Mouse (Mus musculus) gastrocnemius, adult 2 months (tissue): ENCODE results near the gene Ltf. TPM values are rescaled to one million over a fixed set of nuclear protein-coding genes. Genes with fewer than 3 reads are reported as not detected.

Source experiments
- DNase-seq: peaks from one replicate; pipeline ENCODE4 v3.0.0; 2022
- H3K27ac ChIP-seq: fragments of 200-600 bp; 2 replicates; pipeline ENCODE4 v1.8.1; 2022; ENCODE audit warnings: mild to moderate bottlenecking
- H3K4me3 ChIP-seq: fragments of 200-600 bp; 2 replicates; pipeline ENCODE4 v1.8.1; 2022; ENCODE audit warnings: mild to moderate bottlenecking, moderate library complexity
- CTCF ChIP-seq: fragments of 200-600 bp; IDR thresholded peaks from 2 replicates; pipeline ENCODE4 v1.8.1; 2022; ENCODE audit warnings: antibody characterized with exemption, mild to moderate bottlenecking, moderate library complexity
- intact Hi-C: fragments of 180-260 bp; cut with DNase I; formaldehyde crosslinking; loops from one replicate; pipeline ENCODE4 v1.15.1; 2025
- long read RNA-seq, 2 experiments: library from polyadenylated mRNA; stranded (forward); transcript quantifications; one replicate each; pipeline ENCODE4 v2.0.0; 2021
- total RNA-seq, 2 experiments: library from RNA; stranded (reverse); gene quantifications; 2 replicates each; pipeline ENCODE4 v1.2.3; 2021

Gene Ltf
- not detected for total RNA-seq
- long read RNA-seq, experiment 1, result 0 reads
- long read RNA-seq, experiment 2, result 0 reads

GRCm38 (mm10) chr9:111019022-111019421 lies at the start of gene Ltf:
TSS of gene Ltf (plus strand) at chr9:111019271.
- no peak within 1 kb of the TSS for H3K4me3 ChIP-seq
- no peak for DNase-seq
- H3K27ac ChIP-seq, result no peak within 1 kb of the TSS
- intact Hi-C loops, result no loop called here
- TF ChIP-seq CTCF, result no peak

GRCm38 (mm10) chr9:110979411-110979810 lies 39.7 kb upstream of the Ltf start:
- intact Hi-C loops, result no loop called here
- H3K4me3 ChIP-seq, result no peak overlapping the region
- no peak for DNase-seq
- TF ChIP-seq CTCF, result no peak
- H3K27ac ChIP-seq, result no peak overlapping the region

- DNase-seq, result no peak
- Histone ChIP-seq H3K4me3 (no peak overlapping the region), H3K27ac (no peak overlapping the region)
- no peak for TF ChIP-seq CTCF
- intact Hi-C loops, result no loop called here
Measured at GRCm38 (mm10) chr9:110982351-110982750, 36.7 kb upstream of the Ltf start.

GRCm38 (mm10) chr9:110984096-110984495 lies 35.0 kb upstream of the Ltf start:
- no peak for DNase-seq
- intact Hi-C loops, result no loop called here
- Histone ChIP-seq H3K27ac (no peak overlapping the region), H3K4me3 (no peak overlapping the region)
- TF ChIP-seq CTCF, result no peak

- no peak for DNase-seq
- intact Hi-C loops, result no loop called here
- no peak overlapping the region for H3K27ac ChIP-seq
- TF ChIP-seq CTCF, result no peak
- H3K4me3 ChIP-seq, result no peak overlapping the region
Measured at GRCm38 (mm10) chr9:110985541-110985940, 33.5 kb upstream of the Ltf start.

- Histone ChIP-seq H3K27ac (no peak overlapping the region), H3K4me3 (no peak overlapping the region)
- intact Hi-C loops, result no loop called here
- no peak for TF ChIP-seq CTCF
- no peak for DNase-seq
Measured at GRCm38 (mm10) chr9:110985951-110986350, 33.1 kb upstream of the Ltf start.

GRCm38 (mm10) chr9:110987331-110987730 lies 31.7 kb upstream of the Ltf start:
- no peak for TF ChIP-seq CTCF
- intact Hi-C loops, result no loop called here
- no peak for DNase-seq
- H3K4me3 ChIP-seq, result no peak overlapping the region
- H3K27ac ChIP-seq, result no peak overlapping the region

GRCm38 (mm10) chr9:110988078-110988477 lies 31.0 kb upstream of the Ltf start:
- Histone ChIP-seq H3K4me3 (0 out of 2 replicates have a peak overlapping the region, but pooled peaks have one; percentile 23), H3K27ac (no peak overlapping the region)
- intact Hi-C loops, result no loop called here
- no peak for TF ChIP-seq CTCF
- no peak for DNase-seq

GRCm38 (mm10) chr9:110989141-110989540 lies 29.9 kb upstream of the Ltf start:
- intact Hi-C loops, result no loop called here
- peak overlapping the region; percentile 83 for H3K27ac ChIP-seq
- peak overlapping the region; percentile 61 for H3K4me3 ChIP-seq
- DNase-seq, result no peak
- no peak for TF ChIP-seq CTCF

GRCm38 (mm10) chr9:110989543-110989942 lies 29.5 kb upstream of the Ltf start:
- no peak for TF ChIP-seq CTCF
- H3K27ac ChIP-seq, result peak overlapping the region; percentile 83
- H3K4me3 ChIP-seq, result peak overlapping the region; percentile 61
- DNase-seq, result no peak
- intact Hi-C loops, result no loop called here

GRCm38 (mm10) chr9:110990204-110990603 lies 28.9 kb upstream of the Ltf start, which contains the start of gene Rtp3:
TSS of gene Rtp3 (minus strand) at chr9:110990583.
- intact Hi-C loops, result no loop called here
- H3K27ac ChIP-seq, result peak within 1 kb of the TSS; percentile 83
- peak within 1 kb of the TSS; percentile 61 for H3K4me3 ChIP-seq
- peak; percentile 48 for DNase-seq
- TF ChIP-seq CTCF, result no peak

- TF ChIP-seq CTCF, result no peak
- no peak overlapping the region for H3K4me3 ChIP-seq
- DNase-seq, result no peak
- no peak overlapping the region for H3K27ac ChIP-seq
- intact Hi-C loops, result no loop called here
Measured at GRCm38 (mm10) chr9:110993281-110993709, 25.8 kb upstream of the Ltf start.

- DNase-seq, result peak; percentile 84
- Histone ChIP-seq H3K27ac (peak overlapping the region; percentile 87), H3K4me3 (peak overlapping the region; percentile 67)
- peak; percentile 22; the same call in 1 of the 2 replicates for TF ChIP-seq CTCF
- intact Hi-C loops, result loop anchor here (2.0 to 5.0 kb wide), 2 partner anchors 72 to 168 kb away; no protein-coding TSS in a partner anchor
Measured at GRCm38 (mm10) chr9:110994716-110995172, 24.3 kb upstream of the Ltf start.

GRCm38 (mm10) chr9:110997245-110997644 lies 21.8 kb upstream of the Ltf start:
- peak; percentile 83 for DNase-seq
- intact Hi-C loops, result loop anchor here (1.0 to 5.0 kb wide), 2 partner anchors 75 to 165 kb away; no protein-coding TSS in a partner anchor
- Histone ChIP-seq H3K4me3 (no peak overlapping the region), H3K27ac (peak overlapping the region; percentile 57; the same call in 1 of the 2 replicates)
- TF ChIP-seq CTCF, result peak; percentile 99; the same call in 1 of the 2 replicates
